Mouse (Mus musculus) fat pad, adult 2 months (tissue): ENCODE measurements around the gene Stard10.

Experiments used
- DNase-seq: peaks from one replicate; pipeline ENCODE4 v3.0.0-alpha.2; 2011; ENCODE audit warnings: low read depth, low spot score; ENCODE audit errors: extremely low read depth

Gene Stard10

DNA sequence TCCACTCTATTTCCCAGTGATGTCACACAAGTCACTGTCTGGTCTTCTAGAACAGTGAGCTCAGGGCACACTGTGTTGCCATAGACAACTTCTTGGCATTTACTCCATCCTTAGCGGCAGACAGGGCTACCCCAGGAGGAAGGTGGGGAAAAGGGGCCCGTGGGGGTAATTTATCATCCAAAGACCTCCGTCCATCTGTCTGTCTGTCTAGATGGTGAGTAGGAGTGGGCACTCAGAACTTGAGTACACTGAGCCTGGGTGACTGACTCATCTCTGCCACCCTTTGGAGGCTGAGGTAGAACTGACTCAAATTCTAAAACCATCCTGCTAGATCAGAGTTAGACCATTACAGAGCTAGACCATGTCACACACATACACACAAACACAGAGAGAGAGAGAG is at the start of gene Stard10:
Gene Stard10 (plus strand): TSS at position 73 of the 400 bp plus-strand sequence.
- DNase-seq = no peak

DNA sequence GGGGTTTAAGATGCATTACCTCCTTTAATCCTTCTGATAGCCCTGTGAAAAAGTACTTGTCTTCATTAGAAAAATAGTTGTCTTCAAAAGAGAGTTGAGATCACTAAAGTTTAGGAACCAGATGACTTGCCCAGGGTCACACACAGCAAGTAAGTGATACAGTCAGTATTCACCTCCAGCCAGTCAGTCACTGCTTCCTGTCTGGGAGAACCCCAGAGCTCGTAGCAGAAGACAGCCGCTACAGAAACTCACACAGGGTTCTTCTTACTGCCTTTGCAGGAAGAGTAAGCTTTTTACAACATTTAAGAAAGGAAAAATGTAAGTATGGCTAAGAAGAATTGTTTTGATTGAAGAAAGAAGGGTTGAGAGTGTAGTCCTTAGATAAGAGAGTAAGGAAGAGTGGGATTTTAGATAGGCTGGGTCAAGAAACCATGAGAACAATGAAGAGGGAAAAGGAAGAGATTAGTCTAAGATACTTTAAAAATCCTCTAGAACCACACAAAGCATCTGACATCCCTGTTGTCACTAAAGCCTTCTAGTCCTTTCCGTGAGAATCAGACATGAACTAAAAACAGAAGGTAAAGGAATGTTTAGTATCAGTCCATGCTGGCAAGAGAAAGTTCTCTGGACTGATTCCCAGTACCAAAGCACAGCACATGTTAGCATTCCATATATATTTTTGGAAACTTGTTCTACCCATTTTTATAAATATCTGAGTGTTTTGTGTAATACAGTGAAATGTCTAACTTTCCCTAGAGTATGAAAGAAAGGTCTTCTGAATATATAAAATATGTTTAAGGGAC is 49.2 kb upstream of the Stard10 start:
- no peak for DNase-seq

DNA sequence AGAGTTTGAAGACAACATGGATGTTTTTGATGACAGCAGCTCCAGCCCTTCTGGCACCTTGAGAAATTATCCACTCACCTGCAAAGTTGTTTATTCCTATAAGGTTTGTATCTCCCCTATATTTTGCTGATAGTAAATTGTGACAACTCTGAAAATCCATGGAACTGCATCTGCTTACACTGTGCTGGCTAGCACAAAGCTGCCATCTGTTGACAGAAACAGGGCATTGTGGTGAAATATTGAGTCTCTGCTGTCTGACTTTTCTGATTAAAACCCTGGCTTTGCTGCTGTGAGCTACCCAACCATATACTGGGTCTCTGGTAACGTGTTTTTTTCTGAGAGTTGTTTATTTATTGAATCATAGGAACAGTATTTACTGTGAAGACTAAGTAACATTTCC is 45.3 kb upstream of the Stard10 start:
- no peak for DNase-seq

DNA sequence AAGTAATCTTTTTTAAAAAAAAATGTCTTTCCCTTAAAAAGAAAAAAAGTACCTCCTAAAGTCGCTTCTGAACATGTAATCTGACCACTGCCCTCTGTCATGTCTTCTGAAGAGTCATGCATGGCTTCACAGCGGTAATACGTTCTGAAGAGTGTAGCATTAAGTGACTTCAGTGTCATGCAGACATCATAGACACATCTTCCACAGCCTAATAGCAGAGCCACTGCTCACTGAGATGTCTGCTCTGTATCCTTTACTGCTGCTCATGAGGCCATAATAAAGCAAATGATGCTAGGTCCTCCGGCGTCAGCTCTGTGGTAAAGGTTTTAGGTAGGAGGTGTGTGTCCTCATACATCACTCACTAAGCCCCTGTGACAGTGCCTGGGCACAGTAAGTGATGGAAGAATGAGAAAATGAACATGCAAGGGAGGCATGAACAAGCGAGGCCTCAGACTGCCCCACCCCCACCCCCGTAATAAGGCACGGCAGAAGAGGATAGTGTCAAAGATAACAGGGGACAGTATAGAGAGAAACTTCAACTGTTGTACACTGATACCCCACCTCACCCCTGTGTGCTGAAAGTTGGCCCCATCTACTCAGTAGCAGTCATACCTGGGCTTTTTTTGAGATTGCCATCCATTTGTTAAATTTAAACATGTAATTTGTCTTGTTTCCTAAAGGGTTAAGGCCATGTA is 44.3 kb upstream of the Stard10 start:
- DNase-seq = no peak

DNA sequence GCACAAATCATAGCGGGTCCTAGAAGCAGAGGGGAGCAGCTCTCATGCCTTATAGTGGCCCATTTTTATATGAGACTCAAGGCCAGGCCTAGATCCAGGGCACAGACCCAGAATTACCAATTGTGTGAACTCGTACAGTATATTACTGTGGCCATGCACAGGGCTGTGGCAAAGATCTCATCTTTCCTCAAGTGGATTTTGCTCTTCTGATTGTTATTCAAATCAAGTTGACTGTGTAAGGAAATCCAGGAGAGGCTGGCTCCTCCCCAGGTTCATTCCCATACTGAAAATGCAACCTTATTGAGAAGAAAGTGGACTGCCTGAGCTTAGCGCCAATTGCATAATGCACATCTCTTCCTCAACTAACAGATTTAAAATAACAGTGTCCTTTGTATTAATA is 34.2 kb upstream of the Stard10 start:
- no peak for DNase-seq

DNA sequence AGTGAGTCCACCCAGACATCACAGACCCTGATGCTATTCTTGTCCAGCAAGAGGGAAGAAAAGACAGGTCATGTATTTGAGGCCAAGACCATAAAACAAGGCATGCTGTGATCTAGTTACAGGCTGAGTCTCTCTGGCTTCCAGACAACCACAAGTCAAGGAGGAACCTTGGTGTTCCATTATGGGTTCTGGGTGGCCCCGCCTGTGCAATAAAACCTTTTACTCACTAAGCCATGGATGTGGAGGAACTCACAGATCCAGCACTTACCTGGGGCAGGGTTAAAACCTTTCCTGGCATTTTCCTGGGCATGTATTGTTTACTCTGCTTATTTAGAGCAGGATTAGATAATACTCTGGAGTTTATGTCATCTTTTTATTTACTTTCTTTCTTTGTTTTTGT is 32.4 kb upstream of the Stard10 start:
- no peak for DNase-seq

DNA sequence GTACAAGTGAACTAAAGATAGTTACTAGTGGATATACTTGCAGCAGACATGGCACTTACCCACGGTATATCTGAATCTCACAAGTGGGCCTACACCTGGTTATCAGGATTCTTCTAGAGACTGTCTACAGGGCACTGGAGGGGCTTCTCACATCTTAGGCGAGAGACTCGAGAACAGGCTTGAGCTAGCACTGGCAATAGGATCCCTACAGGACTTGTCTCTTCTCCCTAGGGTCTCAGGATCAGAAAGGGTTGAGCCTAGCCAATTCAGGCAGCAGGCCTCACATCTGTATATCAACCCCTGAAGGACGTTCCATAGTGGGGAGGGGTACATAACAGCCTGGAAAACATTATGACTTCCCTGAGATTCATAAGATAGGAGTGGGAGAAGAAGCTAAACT is 30.0 kb upstream of the Stard10 start:
- no peak for DNase-seq

DNA sequence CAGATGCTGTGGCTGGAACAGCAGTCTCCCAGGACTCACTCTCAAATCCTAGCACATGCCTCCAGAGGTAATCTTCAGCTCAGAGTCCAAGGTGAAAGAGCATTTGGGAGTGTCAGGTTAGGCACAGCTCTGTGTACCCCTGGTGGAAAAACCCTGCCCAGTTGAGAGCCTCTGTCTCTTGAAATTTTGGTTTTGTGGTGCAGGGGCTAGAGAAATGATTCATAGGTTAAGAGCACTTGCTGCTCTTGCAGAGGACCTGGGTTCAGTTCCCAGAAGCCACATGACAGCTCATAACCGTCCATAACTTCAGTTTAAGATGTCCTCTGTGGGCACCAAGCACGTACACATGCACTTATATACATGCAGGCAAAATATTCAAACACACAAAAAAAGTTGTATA is 29.1 kb upstream of the Stard10 start:
- no peak for DNase-seq

DNA sequence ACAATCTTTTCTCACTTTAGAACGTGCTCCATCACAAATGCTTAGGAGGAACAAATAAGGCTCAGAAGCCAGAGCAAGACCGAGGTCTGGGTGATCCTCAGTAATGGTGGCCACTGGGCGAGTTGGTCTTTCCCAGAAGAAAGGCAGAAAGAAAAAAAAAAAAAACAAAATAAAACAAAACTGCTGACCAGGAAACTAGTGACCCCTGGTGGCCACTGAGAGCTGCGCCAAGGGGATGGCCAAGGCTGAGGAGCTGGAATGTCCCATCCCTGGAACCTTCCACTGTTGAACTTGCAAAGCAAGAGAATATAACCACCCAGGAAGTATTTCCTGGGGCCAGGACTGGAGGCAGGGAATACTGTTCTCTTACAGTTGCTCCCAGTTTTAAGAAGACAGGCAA is 28.4 kb upstream of the Stard10 start:
- DNase-seq = no peak

DNA sequence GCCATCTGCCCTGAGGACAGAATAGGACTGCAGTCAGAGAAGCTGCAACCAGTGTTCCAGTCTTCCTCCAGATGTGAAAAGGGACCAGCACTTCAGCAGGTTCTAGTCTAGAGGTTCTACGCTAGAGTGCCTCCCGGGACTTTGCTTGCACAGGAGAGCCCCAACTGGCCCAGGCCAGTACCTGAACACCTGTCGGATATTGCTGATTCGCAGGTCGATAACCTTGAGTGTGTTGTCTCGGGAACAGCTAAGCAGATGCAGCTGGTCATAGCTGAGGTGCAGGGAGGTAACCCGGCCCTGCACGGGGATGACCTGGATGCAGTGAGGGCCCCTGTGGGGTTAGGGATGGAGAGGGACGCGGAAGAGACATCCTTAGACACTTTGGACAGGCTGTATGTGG is 26.5 kb upstream of the Stard10 start:
- DNase-seq = no peak

DNA sequence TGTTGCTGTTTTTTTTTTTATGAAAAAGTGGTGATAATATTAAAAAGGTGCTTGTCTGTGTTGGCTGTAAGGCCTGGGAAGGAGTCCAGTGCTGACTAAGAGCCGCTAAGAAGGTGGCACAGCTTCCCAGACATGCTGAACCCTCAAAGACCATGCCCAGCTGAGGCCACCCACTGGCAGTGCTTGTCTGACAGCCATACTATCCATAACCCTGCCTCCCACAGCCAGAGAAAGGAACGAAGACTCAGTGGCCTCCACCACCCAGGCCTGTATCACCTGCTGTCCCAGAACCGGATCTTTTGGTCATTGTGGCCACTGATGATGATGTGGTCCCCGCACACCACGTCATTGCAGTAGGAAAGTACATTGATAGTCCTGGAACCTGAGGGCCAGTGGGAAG is 25.7 kb upstream of the Stard10 start:
- DNase-seq = no peak

DNA sequence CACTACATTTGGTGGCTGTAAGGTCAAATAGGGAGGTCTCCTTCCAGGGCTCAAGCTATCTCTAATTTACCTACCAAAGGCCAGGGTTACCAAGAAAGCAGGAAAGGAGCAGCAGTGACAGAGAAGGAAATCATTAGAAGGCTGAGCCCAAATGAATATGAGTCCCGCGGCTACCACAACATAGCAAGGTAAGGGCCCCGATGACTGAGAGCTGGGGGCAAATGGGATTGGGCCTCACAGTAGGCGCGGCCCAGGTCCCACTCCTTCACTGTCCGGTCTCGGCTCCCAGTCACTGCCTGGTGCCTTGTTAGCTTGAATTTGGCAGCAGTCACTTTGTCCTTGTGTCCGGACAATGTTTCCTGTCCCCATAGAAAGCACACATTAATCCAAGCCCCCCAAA is 25.2 kb upstream of the Stard10 start:
- no peak for DNase-seq

DNA sequence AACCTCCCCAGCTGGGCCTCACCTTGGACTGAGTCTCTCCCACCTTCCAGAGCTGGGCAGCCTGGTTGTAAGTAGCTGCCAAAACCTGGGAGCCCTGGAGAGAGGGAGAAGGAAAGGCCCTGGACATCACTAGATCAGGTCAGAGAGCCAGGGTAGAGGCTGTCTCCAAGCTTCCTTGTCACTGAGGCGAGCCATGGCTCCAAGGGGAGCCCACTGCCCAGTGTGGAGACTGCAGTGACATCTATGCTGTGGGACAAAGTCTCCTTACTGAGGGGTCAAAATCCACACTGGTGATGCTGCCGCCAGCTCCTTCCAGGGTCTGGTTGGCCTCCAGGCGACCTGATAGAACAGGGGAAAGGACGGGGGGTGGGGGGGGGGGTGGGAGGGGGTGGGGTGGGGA is 24.8 kb upstream of the Stard10 start:
- no peak for DNase-seq

DNA sequence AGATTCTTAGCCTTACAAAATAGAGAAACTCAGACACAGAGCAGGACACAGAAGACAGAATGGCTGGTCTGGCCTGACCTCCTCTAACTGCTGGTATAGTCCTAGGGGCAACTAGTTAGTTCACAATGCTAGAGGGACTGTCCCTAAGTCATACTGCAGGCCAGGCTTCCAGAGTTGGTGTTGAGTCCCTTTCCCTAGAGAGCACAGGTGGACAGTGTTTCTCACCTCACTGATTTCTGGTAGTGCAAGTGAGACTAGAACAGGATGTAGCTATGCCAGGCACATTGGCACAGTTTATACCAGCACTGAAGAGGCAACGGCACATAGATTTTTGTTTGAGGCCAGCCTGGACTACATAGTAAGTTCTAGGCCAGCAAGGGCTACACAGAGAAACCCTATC is 24.2 kb upstream of the Stard10 start:
- no peak for DNase-seq

DNA sequence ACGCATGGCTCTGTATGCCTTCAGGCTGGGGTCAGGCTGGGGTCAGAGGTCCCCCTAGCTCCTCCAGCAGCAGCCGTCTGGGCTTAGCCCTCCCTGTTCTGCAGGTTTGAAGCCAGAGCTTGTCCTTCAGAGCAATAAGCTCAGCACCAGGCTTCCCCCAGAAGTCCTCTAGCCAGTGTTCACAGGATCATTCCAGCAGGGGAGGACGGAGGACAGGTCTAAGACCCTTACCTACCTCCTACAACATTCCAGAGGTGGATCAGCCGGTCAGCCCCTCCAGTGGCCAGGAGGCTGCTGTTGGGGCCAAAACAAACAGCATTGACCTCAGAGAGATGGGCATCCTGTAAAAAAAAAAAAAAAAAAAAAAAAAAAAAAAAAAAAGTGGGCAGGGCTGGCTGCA is 23.7 kb upstream of the Stard10 start:
- no peak for DNase-seq

DNA sequence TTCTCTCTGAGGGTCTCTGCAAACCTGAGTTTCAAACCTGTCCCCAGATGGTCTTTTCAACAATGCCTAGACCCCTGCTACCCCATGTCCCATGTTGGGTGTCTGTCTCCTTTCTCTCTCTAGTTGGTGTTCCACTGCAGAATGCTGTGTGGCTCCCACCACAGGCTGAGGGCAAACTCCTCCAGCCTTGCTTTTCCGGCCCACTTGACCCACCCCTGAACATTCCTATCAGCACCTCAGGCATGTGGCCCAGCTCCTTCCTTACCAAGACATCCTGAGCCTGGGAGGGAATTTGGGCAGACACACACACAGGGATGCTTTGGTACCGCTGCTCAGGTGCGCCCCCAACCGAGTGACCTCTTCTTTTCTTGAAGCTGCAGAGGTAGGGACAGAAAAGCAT is 23.3 kb upstream of the Stard10 start:
- no peak for DNase-seq

DNA sequence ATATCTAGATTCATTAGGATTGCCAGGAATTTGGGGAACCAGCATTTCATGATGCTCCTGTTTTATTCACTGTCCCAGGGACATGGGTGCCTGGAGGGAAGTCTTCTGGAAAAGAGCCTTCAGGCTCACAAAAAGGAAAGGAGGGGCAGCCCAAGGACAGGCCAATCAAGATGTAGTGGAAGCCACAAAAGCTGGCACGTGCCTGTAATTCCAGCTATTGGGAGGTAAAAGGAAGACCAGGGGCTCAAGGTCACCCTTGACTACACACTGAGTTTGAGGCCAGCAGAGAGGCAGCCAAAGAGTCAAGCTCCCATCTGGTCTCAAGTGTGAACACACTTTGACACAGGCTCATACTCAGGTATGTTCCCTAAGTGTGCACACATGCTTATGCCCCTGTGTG is 21.4 kb upstream of the Stard10 start:
- no peak for DNase-seq

DNA sequence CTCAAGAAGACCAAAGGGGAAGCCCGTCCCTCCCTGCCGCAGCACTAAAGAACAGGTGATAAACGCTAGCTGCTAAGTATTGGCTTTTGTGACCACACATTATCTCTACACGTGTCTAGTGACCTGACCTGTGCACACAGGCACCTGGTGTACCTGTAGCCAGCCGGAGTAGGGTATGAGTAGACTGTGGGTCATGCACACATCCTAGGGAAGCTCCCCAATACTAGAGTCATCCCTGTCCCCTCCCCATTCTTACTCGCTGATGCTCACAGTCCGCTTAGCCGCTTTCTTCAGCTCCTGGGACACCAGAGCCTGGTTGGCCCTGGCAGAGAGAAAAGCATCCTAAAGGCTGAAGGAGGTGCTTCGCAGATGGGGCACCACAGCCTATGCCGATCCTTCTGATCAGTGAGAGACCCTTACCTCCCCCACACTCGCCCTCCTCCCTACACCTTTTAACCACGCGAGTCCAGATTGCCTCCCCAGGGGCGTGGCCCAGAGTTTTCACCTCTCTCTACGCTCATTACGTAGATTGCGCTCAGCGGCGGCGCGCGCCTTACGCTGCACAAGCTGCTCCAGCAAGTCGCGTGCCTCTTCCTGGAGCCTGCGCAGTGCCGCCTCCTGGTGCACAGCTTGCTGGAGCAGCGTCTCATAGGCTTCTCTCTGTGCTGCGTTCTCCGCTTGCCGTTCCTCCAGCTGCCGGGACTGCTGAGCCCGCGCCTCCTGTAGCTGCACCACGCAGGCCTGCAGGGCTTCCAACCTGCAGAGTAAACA is 20.4 kb upstream of the Stard10 start:
- DNase-seq = no peak

DNA sequence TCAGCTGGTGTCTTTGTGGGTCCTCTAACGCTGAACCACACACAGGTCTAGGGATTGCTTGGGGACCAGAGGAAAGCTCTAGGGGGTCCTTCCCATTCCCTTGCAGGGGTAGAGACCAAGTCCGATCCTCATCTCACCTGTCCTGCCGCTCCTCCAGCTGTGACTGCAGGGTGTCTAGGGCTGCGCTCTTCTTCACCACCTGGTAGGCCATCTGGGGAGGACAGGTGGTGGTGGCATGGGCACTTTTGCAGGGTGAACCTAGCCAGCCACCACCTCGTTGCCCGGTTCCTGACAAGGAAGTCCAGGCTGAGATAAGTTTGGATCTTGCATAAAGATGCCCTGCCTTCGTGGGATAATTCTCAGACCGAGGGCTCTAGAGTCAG is 19.9 kb upstream of the Stard10 start:
- DNase-seq = no peak

DNA sequence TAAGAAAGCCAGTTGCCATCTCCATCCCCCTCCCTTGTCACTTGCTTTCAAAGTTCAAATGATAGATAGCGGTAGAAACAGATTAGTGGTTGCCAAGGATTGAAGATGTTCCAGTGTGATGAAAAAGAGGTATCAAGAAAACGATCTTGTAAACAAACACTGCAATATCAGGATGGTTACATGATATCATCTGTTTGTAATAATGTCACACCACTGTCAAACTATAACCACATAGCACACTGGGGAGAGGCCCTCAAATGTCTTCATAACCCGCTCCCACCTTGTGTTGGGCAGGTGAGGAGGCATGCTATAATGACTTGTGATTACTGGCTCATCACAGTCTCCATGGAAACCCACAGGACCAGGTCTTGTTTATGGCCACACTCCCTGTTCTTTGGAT is 18.5 kb upstream of the Stard10 start:
- no peak for DNase-seq

DNA sequence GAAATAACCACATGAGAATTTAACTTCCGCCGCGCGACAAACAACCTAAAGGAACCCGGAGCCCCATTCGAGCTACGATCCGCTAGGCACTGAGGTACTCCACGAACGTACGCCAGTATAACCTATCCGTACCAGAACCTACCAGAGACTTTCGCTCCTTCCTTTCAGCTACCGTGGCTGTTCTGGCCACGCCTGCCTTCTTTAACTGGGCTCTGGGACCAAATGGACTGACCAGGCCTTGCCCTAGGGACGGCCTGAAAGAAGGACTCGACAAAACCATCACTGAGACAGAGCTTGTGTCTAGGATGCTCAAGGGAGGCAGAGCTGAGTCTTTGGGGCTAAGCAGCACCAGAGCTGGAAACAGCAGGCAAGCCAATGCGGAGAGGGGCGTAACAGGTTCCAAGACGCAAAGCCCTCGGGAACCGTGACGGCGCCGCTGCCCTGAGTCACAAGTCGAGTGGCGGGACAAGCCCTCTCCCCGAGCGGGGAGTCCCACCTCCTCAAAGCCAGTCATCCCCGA is 15.5 kb upstream of the Stard10 start:
- DNase-seq = no peak
